Mouse (Mus musculus) T-helper 2 cell (primary cell): ENCODE measurements around the gene Nav1.

Source experiments
- in situ Hi-C: fragments of 300-600 bp; cut with MboI, MseI; formaldehyde crosslinking; loops from one replicate; pipeline ENCODE4 v1.15.1; 2025; ENCODE audit warnings: high pct_unique_total_duplicates

The Nav1 gene

GRCm38 (mm10) chr1:135583081-135583677 is 23.9 kb downstream of the Nav1 start:
- in situ Hi-C loops: no loop called here

- in situ Hi-C loops: no loop called here
These were observed 26.1 kb downstream of the Nav1 start for GRCm38 (mm10) chr1:135581001-135581400.

GRCm38 (mm10) chr1:135579111-135579510 is 28.0 kb downstream of the Nav1 start:
- in situ Hi-C loops: no loop called here

- in situ Hi-C loops: no loop called here
These were observed 29.3 kb downstream of the Nav1 start for GRCm38 (mm10) chr1:135577793-135578192.

GRCm38 (mm10) chr1:135575393-135575792 is 31.7 kb downstream of the Nav1 start:
- in situ Hi-C loops: no loop called here

- in situ Hi-C loops: no loop called here
These were observed 32.5 kb downstream of the Nav1 start for GRCm38 (mm10) chr1:135574451-135575208.

- in situ Hi-C loops: no loop called here
These were observed 34.8 kb downstream of the Nav1 start for GRCm38 (mm10) chr1:135572139-135572892.

- in situ Hi-C loops: no loop called here
These were observed 39.0 kb downstream of the Nav1 start for GRCm38 (mm10) chr1:135568087-135568486.

GRCm38 (mm10) chr1:135566611-135567010 is 40.5 kb downstream of the Nav1 start:
- in situ Hi-C loops: no loop called here

GRCm38 (mm10) chr1:135565775-135566174 is 41.3 kb downstream of the Nav1 start:
- in situ Hi-C loops: no loop called here

- in situ Hi-C loops: no loop called here
These were observed 42.2 kb downstream of the Nav1 start for GRCm38 (mm10) chr1:135564660-135565519.

GRCm38 (mm10) chr1:135563781-135564414 is 43.2 kb downstream of the Nav1 start:
- in situ Hi-C loops: no loop called here

- in situ Hi-C loops: no loop called here
These were observed 44.0 kb downstream of the Nav1 start for GRCm38 (mm10) chr1:135562982-135563650.

- in situ Hi-C loops: no loop called here
These were observed 45.0 kb downstream of the Nav1 start for GRCm38 (mm10) chr1:135562115-135562514.

- in situ Hi-C loops: no loop called here
These were observed 45.8 kb downstream of the Nav1 start for GRCm38 (mm10) chr1:135561282-135561681.

GRCm38 (mm10) chr1:135557976-135558375 is 49.1 kb downstream of the Nav1 start:
- in situ Hi-C loops: no loop called here

- in situ Hi-C loops: no loop called here
These were observed 51.2 kb downstream of the Nav1 start for GRCm38 (mm10) chr1:135555885-135556284.

- in situ Hi-C loops: no loop called here
These were observed 52.3 kb downstream of the Nav1 start for GRCm38 (mm10) chr1:135554632-135555260.

GRCm38 (mm10) chr1:135553615-135554014 is 53.5 kb downstream of the Nav1 start:
- in situ Hi-C loops: no loop called here

GRCm38 (mm10) chr1:135553154-135553553 is 53.9 kb downstream of the Nav1 start:
- in situ Hi-C loops: no loop called here
